In the genomic region with DNA sequence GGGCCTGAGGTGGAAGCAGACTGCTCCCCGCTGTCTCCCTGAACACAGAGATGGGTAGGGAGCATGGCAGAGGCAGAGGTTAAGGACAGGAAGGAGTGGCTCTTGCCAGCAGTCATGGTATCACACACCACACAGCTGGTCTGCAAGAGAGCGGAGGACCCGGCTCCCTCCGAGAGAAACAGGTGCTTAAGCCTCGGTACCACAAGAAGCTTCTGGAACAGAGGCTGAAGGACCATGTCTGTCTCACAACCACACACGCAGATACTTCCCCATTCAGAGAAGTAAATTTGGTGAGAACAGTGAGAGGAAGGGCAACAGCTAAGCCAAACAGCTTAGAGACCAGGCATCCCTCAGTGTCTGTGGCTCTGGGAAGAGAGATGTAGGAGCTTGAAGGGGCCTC, we compare ENCODE assay signal across 1 mouse cellular context.
TF ChIP-seq lines count a peak whose summit lies in the region.

No protein-coding gene starts in this region.

TF ChIP-seq in MEL, 35 proteins besides CTCF, POLR2A, EP300 and RAD21 (continued from another document):
- TF ChIP-seq TAL1 (IDR thresholded peaks at IDR 0.05; ENCODE audit: low read length) (no peak), GATA1 (IDR thresholded peaks at IDR 0.05; ENCODE audit: low read depth, low read length) (no peak), MYB (IDR thresholded peaks at IDR 0.05; ENCODE audit: low read depth, low read length) (no peak), MEF2A (IDR thresholded peaks at IDR 0.05; ENCODE audit: extremely low read depth, insufficient replicate concordance, low read depth, low read length, poor library complexity, severe bottlenecking) (no peak)
TF ChIP-seq in MEL: peak in this region for 0.
